Mouse (Mus musculus): ENCODE results near the gene Gm281. TPM values are rescaled to one million over a fixed set of nuclear protein-coding genes. Genes with fewer than 3 reads are reported as not detected.
"Not testable (repeated sequence)": the region's sequence is repeated elsewhere in the genome, so short reads cannot be mapped to it uniquely, and the experiment has no call there.

Gm281 gene
- polyA plus RNA-seq (2016; fragmentation: Nextera tagmentation; extraction: Ambion mirVana), result not detected in 2 replicates

DNA sequence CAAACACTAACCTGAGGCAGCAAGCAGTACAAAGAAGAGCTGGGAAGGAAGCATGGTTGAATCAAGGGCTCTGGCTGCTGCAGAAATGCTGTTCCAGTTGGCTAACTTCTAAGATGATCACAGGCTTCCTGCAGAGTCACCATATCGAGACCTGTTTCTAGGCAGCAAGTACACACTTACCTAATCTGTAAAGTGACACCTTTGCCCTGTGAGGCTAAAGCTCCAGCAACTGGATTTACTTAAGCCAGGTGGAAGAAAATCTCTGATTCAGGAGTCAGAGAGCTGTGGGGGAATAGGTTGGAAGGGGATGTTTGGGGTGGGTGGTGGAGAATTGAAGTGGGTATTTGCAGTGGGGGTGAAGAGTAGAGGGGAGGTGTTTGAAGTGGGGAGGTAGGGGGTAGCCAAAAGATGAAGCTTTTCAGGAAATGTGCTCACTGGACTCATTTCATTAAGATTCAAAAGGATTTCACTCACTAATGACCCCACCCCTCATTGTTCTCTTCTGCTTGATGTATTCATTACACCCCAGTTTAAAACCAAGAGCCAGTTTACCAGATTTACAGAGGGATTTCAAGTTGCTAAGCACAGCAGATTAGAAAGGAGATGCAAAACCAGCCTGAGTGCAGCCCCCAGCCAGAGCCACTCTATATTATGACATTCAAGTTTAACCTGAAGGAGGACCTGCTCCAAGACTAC is at the start of gene Gm281:
TSS of gene Gm281 (minus strand) at position 92 of the 696 bp plus-strand sequence.
- H3K4me1 ChIP-seq, result peaks cover 6% of the 10 kb centered on the region; the same call in 1 of the 2 replicates
- no peaks in the 10 kb centered on the region for H3K36me3 ChIP-seq
- no peak for DNase-seq (ENCODE audit: low spot score)
- H3K27me3 ChIP-seq (ENCODE audit: low read depth, poor library complexity, severe bottlenecking), result no peaks in the 10 kb centered on the region
- WGBS, result 15% methylated on average over 1 of the region's 1 CpGs
- no peak within 1 kb of the TSS for H3K4me3 ChIP-seq
- H3K9me3 ChIP-seq (replicated peaks), result no peaks in the 10 kb centered on the region
- no peak within 1 kb of the TSS for H3K27ac ChIP-seq (replicated peaks)

GRCm38 (mm10) chr14:13963527-13963926 is 49.2 kb upstream of the Gm281 start:
- H3K4me3 ChIP-seq, result no peak overlapping the region
- DNase-seq (ENCODE audit: low spot score), result no peak
- H3K36me3 ChIP-seq, result no peaks in the 10 kb centered on the region
- whole genome bisulfite sequencing, result 87% methylated on average over 1 of the region's 1 CpGs
- no peaks in the 10 kb centered on the region for H3K27me3 ChIP-seq (ENCODE audit: low read depth, poor library complexity, severe bottlenecking)
- no peak overlapping the region for H3K27ac ChIP-seq (replicated peaks)
- no peaks in the 10 kb centered on the region for H3K9me3 ChIP-seq (replicated peaks)
- peaks cover 21% of the 10 kb centered on the region for H3K4me1 ChIP-seq

GRCm38 (mm10) chr14:13962476-13962875 is 48.2 kb upstream of the Gm281 start:
- H3K27ac ChIP-seq (replicated peaks), result no peak overlapping the region
- peaks cover 21% of the 10 kb centered on the region for H3K4me1 ChIP-seq
- WGBS, result 89% methylated on average over 6 of the region's 6 CpGs
- H3K36me3 ChIP-seq, result peaks cover 3% of the 10 kb centered on the region; the same call in 1 of the 2 replicates
- no peak overlapping the region for H3K4me3 ChIP-seq
- DNase-seq (ENCODE audit: low spot score), result no peak
- no peaks in the 10 kb centered on the region for H3K27me3 ChIP-seq (ENCODE audit: low read depth, poor library complexity, severe bottlenecking)
- no peaks in the 10 kb centered on the region for H3K9me3 ChIP-seq (replicated peaks)

DNA sequence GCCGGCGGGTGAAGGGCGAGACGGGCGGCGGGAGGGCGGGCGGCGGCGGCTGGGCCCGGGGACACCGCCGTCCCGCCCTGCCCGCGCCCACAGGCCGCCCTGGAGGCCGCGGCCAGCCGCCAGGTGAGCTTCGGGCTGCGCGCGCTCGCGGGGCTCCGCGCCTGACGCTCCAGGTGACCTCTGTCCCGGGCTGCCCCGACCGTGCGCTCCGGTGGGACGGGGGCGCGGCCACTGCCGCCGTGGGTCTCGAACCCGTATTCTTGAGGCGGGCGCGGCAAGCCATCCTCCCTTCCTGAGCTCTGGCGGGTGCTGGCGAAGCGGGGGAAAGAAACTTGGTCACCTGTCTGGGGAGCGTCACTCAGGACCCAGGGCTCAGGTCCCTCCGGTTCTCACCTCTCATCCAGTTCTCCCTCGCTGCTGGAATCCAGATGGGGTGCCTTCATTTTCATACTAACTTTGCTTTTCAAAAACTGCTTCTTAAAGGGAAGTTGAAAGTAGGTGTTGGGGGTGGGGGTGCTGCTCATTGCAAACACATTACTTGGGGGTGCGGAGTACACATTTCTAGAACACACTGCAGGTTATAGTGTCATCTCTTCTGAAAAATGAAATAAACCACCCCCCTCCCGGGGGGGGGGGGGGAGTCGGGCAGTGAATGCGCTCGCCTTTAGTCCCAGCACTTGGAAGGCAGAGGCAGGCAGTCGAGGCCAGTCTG is 47.3 kb upstream of the Gm281 start, which contains the start of the genes Atxn7 and Thoc7:
TSS of gene Atxn7 (plus strand) at position 40 of the 712 bp plus-strand sequence.
TSS of gene Thoc7 (minus strand) at position 452 of the 712 bp plus-strand sequence.
- Histone ChIP-seq H3K27ac (replicated peaks) (peak within 1 kb of the TSS; percentile 100), H3K27me3 (ENCODE audit: low read depth, poor library complexity, severe bottlenecking) (no peaks in the 10 kb centered on the region), H3K4me3 (peak within 1 kb of the TSS; percentile 92), H3K36me3 (peaks cover 12% of the 10 kb centered on the region), H3K4me1 (peaks cover 21% of the 10 kb centered on the region), H3K9me3 (replicated peaks) (no peaks in the 10 kb centered on the region)
- 6% methylated on average over 39 of the region's 56 CpGs for WGBS
- DNase-seq (ENCODE audit: low spot score), result peak; percentile 62

GRCm38 (mm10) chr14:13960482-13961325 is 46.4 kb upstream of the Gm281 start:
- no peaks in the 10 kb centered on the region for H3K27me3 ChIP-seq (ENCODE audit: low read depth, poor library complexity, severe bottlenecking)
- H3K27ac ChIP-seq (replicated peaks), result peak overlapping the region; percentile 100
- WGBS, result under 1% methylated on average over 75 of the region's 75 CpGs
- DNase-seq (ENCODE audit: low spot score), result peak; percentile 73
- H3K36me3 ChIP-seq, result peaks cover 18% of the 10 kb centered on the region
- H3K4me1 ChIP-seq, result peaks cover 21% of the 10 kb centered on the region
- H3K9me3 ChIP-seq (replicated peaks), result 0 out of 2 replicates have a peak, but pooled peaks cover 3% of the 10 kb centered on the region
- H3K4me3 ChIP-seq, result peak overlapping the region; percentile 92

- no peaks in the 10 kb centered on the region for H3K27me3 ChIP-seq (ENCODE audit: low read depth, poor library complexity, severe bottlenecking)
- peak overlapping the region; percentile 92 for H3K4me3 ChIP-seq
- peak overlapping the region; percentile 100 for H3K27ac ChIP-seq (replicated peaks)
- H3K36me3 ChIP-seq, result peaks cover 24% of the 10 kb centered on the region
- H3K4me1 ChIP-seq, result peaks cover 21% of the 10 kb centered on the region
- 0 out of 2 replicates have a peak, but pooled peaks cover 3% of the 10 kb centered on the region for H3K9me3 ChIP-seq (replicated peaks)
- DNase-seq (ENCODE audit: low spot score), result peak; percentile 44
- 0% methylated on average over 9 of the region's 9 CpGs for WGBS
Measured at GRCm38 (mm10) chr14:13960079-13960478, 45.8 kb upstream of the Gm281 start.

DNA sequence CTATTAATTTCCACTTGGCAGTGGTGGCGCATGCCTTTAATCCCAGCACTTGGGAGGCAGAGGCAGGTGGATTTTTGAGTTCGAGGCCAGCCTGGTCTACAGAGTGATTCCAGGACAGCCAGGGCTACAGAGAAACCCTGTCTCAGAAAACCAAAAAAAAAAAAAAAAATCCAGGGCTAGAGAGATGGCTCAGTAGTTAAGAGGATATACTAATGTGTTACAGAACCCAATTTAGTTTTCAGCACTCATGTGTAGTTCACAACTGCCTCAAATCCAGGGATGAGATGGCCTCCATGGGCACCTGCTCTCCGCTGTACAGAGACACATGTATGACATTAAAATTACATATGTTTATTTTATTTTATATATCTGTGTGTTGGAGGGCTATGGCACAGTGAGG is 37.9 kb upstream of the Gm281 start:
- H3K9me3 ChIP-seq (replicated peaks); H3K27me3 ChIP-seq (ENCODE audit: low read depth, poor library complexity, severe bottlenecking); H3K4me1 ChIP-seq; DNase-seq (ENCODE audit: low spot score); H3K27ac ChIP-seq (replicated peaks); H3K4me3 ChIP-seq: not testable (repeated sequence)
- 95% methylated on average over 3 of the region's 3 CpGs for WGBS
- H3K36me3 ChIP-seq, result peaks cover 94% of the 10 kb centered on the region

- Histone ChIP-seq H3K36me3 (peaks cover 85% of the 10 kb centered on the region), H3K27me3 (ENCODE audit: low read depth, poor library complexity, severe bottlenecking) (no peaks in the 10 kb centered on the region), H3K4me1 (no peaks in the 10 kb centered on the region), H3K4me3 (no peak overlapping the region), H3K9me3 (replicated peaks) (no peaks in the 10 kb centered on the region), H3K27ac (replicated peaks) (no peak overlapping the region)
- no peak for DNase-seq (ENCODE audit: low spot score)
Measured at GRCm38 (mm10) chr14:13950401-13950800, 36.1 kb upstream of the Gm281 start.

GRCm38 (mm10) chr14:13948345-13948744 is 34.1 kb upstream of the Gm281 start:
- H3K9me3 ChIP-seq (replicated peaks), result no peaks in the 10 kb centered on the region

GRCm38 (mm10) chr14:13944686-13945085 is 30.4 kb upstream of the Gm281 start:
- H3K36me3 ChIP-seq, result peaks cover 31% of the 10 kb centered on the region
- H3K27me3 ChIP-seq (ENCODE audit: low read depth, poor library complexity, severe bottlenecking), result no peaks in the 10 kb centered on the region
- H3K9me3 ChIP-seq (replicated peaks), result no peaks in the 10 kb centered on the region
- H3K4me1 ChIP-seq, result no peaks in the 10 kb centered on the region
- WGBS, result 90% methylated on average over 4 of the region's 4 CpGs
- H3K27ac ChIP-seq (replicated peaks), result no peak overlapping the region
- H3K4me3 ChIP-seq, result no peak overlapping the region
- no peak for DNase-seq (ENCODE audit: low spot score)

More at GRCm38 (mm10) chr14:13948345-13948744, 34.1 kb upstream of the Gm281 start:
- Histone ChIP-seq H3K4me1 (no peaks in the 10 kb centered on the region), H3K27me3 (ENCODE audit: low read depth, poor library complexity, severe bottlenecking) (no peaks in the 10 kb centered on the region), H3K36me3 (peaks cover 67% of the 10 kb centered on the region), H3K4me3 (no peak overlapping the region), H3K27ac (replicated peaks) (no peak overlapping the region)
- DNase-seq (ENCODE audit: low spot score), result no peak
- WGBS, result 94% methylated on average over 7 of the region's 7 CpGs

DNA sequence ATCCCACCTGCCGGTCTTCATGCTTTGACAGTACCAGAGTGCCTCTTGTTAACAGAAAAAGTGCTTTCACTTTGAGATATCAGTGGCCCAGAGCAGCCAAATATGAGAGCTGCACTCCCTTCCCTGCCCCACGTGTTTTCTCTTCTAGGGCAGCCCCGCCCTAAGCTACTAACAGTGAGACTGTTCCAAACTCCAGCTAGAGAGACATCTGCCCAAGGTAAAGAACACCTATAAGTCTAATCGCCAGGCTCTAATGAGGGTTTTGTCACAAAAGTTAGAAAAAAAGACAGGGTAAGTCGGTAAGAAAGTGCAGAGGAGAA is 19.7 kb upstream of the Gm281 start:
- no peak for DNase-seq (ENCODE audit: low spot score)
- Histone ChIP-seq H3K4me1 (peaks cover 8% of the 10 kb centered on the region), H3K27me3 (ENCODE audit: low read depth, poor library complexity, severe bottlenecking) (no peaks in the 10 kb centered on the region), H3K36me3 (no peaks in the 10 kb centered on the region), H3K9me3 (replicated peaks) (peaks cover 21% of the 10 kb centered on the region), H3K4me3 (no peak overlapping the region; the same call in 1 of the 2 replicates), H3K27ac (replicated peaks) (no peak overlapping the region; the same call in 1 of the 2 replicates)
- 49% methylated on average over 5 of the region's 5 CpGs for WGBS

GRCm38 (mm10) chr14:13933290-13934051 is 19.2 kb upstream of the Gm281 start:
- H3K27me3 ChIP-seq (ENCODE audit: low read depth, poor library complexity, severe bottlenecking), result no peaks in the 10 kb centered on the region
- 36% methylated on average over 31 of the region's 31 CpGs for WGBS
- H3K4me3 ChIP-seq, result peak overlapping the region; percentile 42
- H3K9me3 ChIP-seq (replicated peaks), result peaks cover 21% of the 10 kb centered on the region
- no peaks in the 10 kb centered on the region for H3K36me3 ChIP-seq
- peaks cover 8% of the 10 kb centered on the region for H3K4me1 ChIP-seq
- DNase-seq (ENCODE audit: low spot score), result no peak
- H3K27ac ChIP-seq (replicated peaks), result peak overlapping the region; percentile 68

Measured in midbrain, embryonic 10.5 days (tissue).